Mouse (Mus musculus) adipocyte (in vitro differentiated cells): ENCODE data around the gene Tmem150c.
A peak's percentile ranks its signal among the peaks of the same experiment; 100 is the strongest.

Experiments
- DNase-seq: peaks from one replicate; pipeline ENCODE4 v3.0.0-alpha.2; 2016; ENCODE audit warnings: low spot score

Gene Tmem150c

GRCm38 (mm10) chr5:100096955-100097354 lies 62.7 kb downstream of the Tmem150c start:
- DNase-seq, result no peak

- no peak for DNase-seq
Observed at GRCm38 (mm10) chr5:100091602-100092001, 68.0 kb downstream of the Tmem150c start.

- DNase-seq, result no peak
Observed at GRCm38 (mm10) chr5:100091263-100091594, 68.4 kb downstream of the Tmem150c start.

GRCm38 (mm10) chr5:100090515-100091262 lies 68.9 kb downstream of the Tmem150c start:
- DNase-seq, result no peak

- DNase-seq, result no peak
Observed at GRCm38 (mm10) chr5:100085097-100085496, 74.5 kb downstream of the Tmem150c start.

GRCm38 (mm10) chr5:100083953-100084562 lies 75.5 kb downstream of the Tmem150c start:
- DNase-seq, result no peak

GRCm38 (mm10) chr5:100082006-100082405 lies 77.6 kb downstream of the Tmem150c start:
- DNase-seq, result no peak

GRCm38 (mm10) chr5:100079931-100080275 lies 79.7 kb downstream of the Tmem150c start:
- no peak for DNase-seq

- no peak for DNase-seq
Observed at GRCm38 (mm10) chr5:100079040-100079930, 80.3 kb downstream of the Tmem150c start.

GRCm38 (mm10) chr5:100074571-100074970 lies 85.0 kb downstream of the Tmem150c start:
- DNase-seq, result no peak

GRCm38 (mm10) chr5:100072557-100072956 lies 87.1 kb downstream of the Tmem150c start:
- DNase-seq, result no peak

- DNase-seq, result no peak
Observed at GRCm38 (mm10) chr5:100071541-100071940, 88.1 kb downstream of the Tmem150c start.

GRCm38 (mm10) chr5:100070255-100070654 lies 89.4 kb downstream of the Tmem150c start:
- DNase-seq, result peak; percentile 62

- no peak for DNase-seq
Observed at GRCm38 (mm10) chr5:100069526-100069925, 90.1 kb downstream of the Tmem150c start.

GRCm38 (mm10) chr5:100067579-100067978 lies 92.0 kb downstream of the Tmem150c start:
- no peak for DNase-seq

- no peak for DNase-seq
Observed at GRCm38 (mm10) chr5:100060876-100061275, 98.7 kb downstream of the Tmem150c start.

GRCm38 (mm10) chr5:100059326-100059725 lies 100.3 kb downstream of the Tmem150c start:
- no peak for DNase-seq

- no peak for DNase-seq
Observed at GRCm38 (mm10) chr5:100058729-100059128, 100.9 kb downstream of the Tmem150c start.

- no peak for DNase-seq
Observed at GRCm38 (mm10) chr5:100057461-100058209, 102.0 kb downstream of the Tmem150c start.

GRCm38 (mm10) chr5:100055866-100056369 lies 103.7 kb downstream of the Tmem150c start:
- DNase-seq, result no peak

- DNase-seq, result no peak
Observed at GRCm38 (mm10) chr5:100054807-100055547, 104.6 kb downstream of the Tmem150c start.
